Mouse (Mus musculus) E14TG2a.4 (cell line): ENCODE measurements around the gene Pcbp2.

ENCODE experiments used
- CTCF ChIP-seq: conservative IDR thresholded peaks from 2 replicates; pipeline ENCODE4 v1.5.1; 2014; ENCODE audit warnings: low read length
- NANOG ChIP-seq: IDR thresholded peaks from 2 replicates; pipeline ENCODE4 v1.6.1; 2014; ENCODE audit warnings: borderline replicate concordance, low read length, mixed read lengths
- POU5F1 ChIP-seq: IDR thresholded peaks from 2 replicates; pipeline ENCODE4 v1.6.1; 2014; ENCODE audit warnings: low read length, borderline replicate concordance

GRCm38 (mm10) chr15:102520416-102520815, 50.1 kb downstream of the Pcbp2 start:
- no peak for TF ChIP-seq CTCF
- TF ChIP-seq POU5F1, result no peak
- TF ChIP-seq NANOG, result no peak
